Mouse (Mus musculus): ENCODE results near the gene Elf4. TPM values are rescaled to one million over a fixed set of nuclear protein-coding genes. Genes with fewer than 3 reads are reported as not detected.

Gene Elf4
- polyA plus RNA-seq, 1 experiment, result 20.4 TPM

DNA sequence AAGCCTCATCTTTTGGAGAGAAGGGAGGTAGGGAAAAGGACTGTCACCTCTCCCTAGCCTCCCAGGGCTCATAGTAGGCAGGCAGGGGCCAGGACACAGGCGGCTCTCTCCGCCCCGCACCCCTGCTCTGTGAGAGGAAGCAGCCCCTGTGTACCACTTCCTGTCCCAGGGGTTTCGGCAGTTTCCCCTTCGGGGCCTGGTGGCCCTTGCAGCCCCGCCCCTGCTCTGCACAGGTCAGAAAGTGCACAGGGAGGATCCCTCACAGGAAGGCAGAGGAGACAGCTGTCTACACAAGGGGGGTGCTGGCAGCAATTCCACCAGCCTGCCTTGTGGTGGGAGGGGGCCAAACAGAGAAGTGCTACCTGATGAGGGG, 29.4 kb downstream of the Elf4 start:
- no peak for TF ChIP-seq CTCF (IDR thresholded peaks at IDR 0.05; ENCODE audit: control insufficient read depth, insufficient read depth, low read length)
- no peak for TF ChIP-seq POLR2A (IDR thresholded peaks at IDR 0.05; ENCODE audit: borderline replicate concordance, control insufficient read depth, low read depth, low read length)
- Histone ChIP-seq H3K27ac (ENCODE audit: control insufficient read depth, insufficient read depth, low read depth, low read length, poor library complexity) (peak overlapping the region; percentile 88), H3K4me3 (replicated peaks; ENCODE audit: control insufficient read depth, low read depth, low read length) (peak overlapping the region; percentile 82), H3K4me1 (ENCODE audit: control insufficient read depth, insufficient read depth, low read length) (peaks cover 10% of the 10 kb centered on the region)
- 8% methylated on average over 6 of the region's 6 CpGs for WGBS

DNA sequence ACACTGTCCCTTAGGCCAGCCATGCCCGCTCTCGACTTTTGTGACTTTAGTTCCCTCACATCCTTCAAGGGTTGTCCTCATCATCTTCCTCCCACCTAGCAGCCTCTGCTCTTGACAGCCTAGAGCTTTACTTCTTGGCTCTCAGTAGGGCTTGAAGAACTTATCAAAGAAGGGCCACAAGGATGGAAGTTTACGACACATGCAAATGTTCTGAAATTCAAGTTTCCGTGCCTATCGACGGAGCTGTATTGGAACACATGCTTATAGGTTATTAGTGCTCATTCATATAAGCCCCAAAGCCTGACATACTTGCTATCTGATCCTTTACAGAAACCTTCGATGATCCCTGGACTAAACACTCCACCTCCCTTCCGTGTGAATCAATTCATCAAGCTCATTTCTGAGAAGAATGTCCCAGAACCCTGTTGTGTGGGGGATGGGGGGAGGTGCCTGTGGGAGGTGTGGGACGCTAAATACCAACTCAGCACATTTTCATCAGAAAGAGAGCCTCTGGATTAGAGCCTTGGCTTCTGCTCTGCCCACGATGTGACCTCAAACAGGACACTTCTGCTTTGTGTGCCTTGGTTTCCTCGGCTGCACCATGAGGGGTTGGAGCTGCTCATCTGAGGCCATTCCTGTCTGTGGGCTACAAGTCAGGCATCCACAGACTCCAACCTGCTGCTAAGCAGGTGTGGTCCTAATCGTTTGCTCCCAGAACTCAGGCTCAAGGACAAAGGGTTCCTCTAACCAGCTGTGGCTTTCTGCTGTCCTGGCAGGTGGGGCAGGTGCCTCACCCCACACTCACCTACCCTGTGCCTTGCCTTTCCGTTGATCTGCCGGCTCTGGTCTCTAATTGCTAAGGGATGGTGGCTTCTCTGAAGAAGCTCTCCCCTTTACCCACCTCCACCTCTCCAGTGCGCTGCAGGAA, 30.1 kb downstream of the Elf4 start:
- TF ChIP-seq POLR2A (IDR thresholded peaks at IDR 0.05; ENCODE audit: borderline replicate concordance, control insufficient read depth, low read depth, low read length) (no peak), CTCF (IDR thresholded peaks at IDR 0.05; ENCODE audit: control insufficient read depth, insufficient read depth, low read length) (no peak)
- Histone ChIP-seq H3K4me1 (ENCODE audit: control insufficient read depth, insufficient read depth, low read length) (peaks cover 11% of the 10 kb centered on the region), H3K4me3 (replicated peaks; ENCODE audit: control insufficient read depth, low read depth, low read length) (peak overlapping the region; percentile 82), H3K27ac (ENCODE audit: control insufficient read depth, insufficient read depth, low read depth, low read length, poor library complexity) (peak overlapping the region; percentile 88)
- WGBS, result 21% methylated on average over 15 of the region's 15 CpGs

GRCm38 (mm10) chrX:48429538-48429937, 33.4 kb downstream of the Elf4 start:
- Histone ChIP-seq H3K27ac (ENCODE audit: control insufficient read depth, insufficient read depth, low read depth, low read length, poor library complexity) (peak overlapping the region; percentile 66), H3K4me1 (ENCODE audit: control insufficient read depth, insufficient read depth, low read length) (peaks cover 7% of the 10 kb centered on the region), H3K4me3 (replicated peaks; ENCODE audit: control insufficient read depth, low read depth, low read length) (peak overlapping the region; percentile 24)
- 7% methylated on average over 6 of the region's 6 CpGs for WGBS
- TF ChIP-seq POLR2A (IDR thresholded peaks at IDR 0.05; ENCODE audit: borderline replicate concordance, control insufficient read depth, low read depth, low read length), result no peak
- no peak for TF ChIP-seq CTCF (IDR thresholded peaks at IDR 0.05; ENCODE audit: control insufficient read depth, insufficient read depth, low read length)

DNA sequence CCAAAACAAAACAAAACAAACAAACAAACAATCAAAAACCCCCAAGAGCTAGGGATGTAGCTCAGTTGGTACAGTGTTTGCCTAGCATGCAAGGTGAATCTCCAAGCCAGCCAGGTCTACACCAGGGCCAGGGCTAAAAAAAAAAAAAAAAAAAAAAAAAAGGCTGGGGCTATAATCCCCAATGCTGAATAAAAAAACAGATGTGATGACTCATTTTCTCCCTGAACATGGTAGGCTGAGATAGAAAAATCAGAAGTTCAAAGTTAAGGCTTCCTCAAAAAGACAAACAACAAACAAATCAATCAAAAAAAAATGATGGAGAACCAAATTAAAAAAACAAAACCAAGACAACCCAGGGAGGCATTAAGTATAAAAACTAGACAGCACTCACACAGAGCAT, 33.8 kb downstream of the Elf4 start:
- Histone ChIP-seq H3K4me3 (replicated peaks; ENCODE audit: control insufficient read depth, low read depth, low read length) (no peak overlapping the region), H3K4me1 (ENCODE audit: control insufficient read depth, insufficient read depth, low read length) (peaks cover 7% of the 10 kb centered on the region), H3K27ac (ENCODE audit: control insufficient read depth, insufficient read depth, low read depth, low read length, poor library complexity) (peak overlapping the region; percentile 67; the same call in 1 of the 2 replicates)
- TF ChIP-seq POLR2A (IDR thresholded peaks at IDR 0.05; ENCODE audit: borderline replicate concordance, control insufficient read depth, low read depth, low read length), result no peak
- no peak for TF ChIP-seq CTCF (IDR thresholded peaks at IDR 0.05; ENCODE audit: control insufficient read depth, insufficient read depth, low read length)

- Histone ChIP-seq H3K4me1 (ENCODE audit: control insufficient read depth, insufficient read depth, low read length) (peaks cover 7% of the 10 kb centered on the region), H3K27ac (ENCODE audit: control insufficient read depth, insufficient read depth, low read depth, low read length, poor library complexity) (peak overlapping the region; percentile 67), H3K4me3 (replicated peaks; ENCODE audit: control insufficient read depth, low read depth, low read length) (no peak overlapping the region)
- TF ChIP-seq CTCF (IDR thresholded peaks at IDR 0.05; ENCODE audit: control insufficient read depth, insufficient read depth, low read length) (no peak), POLR2A (IDR thresholded peaks at IDR 0.05; ENCODE audit: borderline replicate concordance, control insufficient read depth, low read depth, low read length) (no peak)
- WGBS, result 22% methylated on average over 8 of the region's 8 CpGs
Measured at GRCm38 (mm10) chrX:48428642-48429041, 34.3 kb downstream of the Elf4 start.

DNA sequence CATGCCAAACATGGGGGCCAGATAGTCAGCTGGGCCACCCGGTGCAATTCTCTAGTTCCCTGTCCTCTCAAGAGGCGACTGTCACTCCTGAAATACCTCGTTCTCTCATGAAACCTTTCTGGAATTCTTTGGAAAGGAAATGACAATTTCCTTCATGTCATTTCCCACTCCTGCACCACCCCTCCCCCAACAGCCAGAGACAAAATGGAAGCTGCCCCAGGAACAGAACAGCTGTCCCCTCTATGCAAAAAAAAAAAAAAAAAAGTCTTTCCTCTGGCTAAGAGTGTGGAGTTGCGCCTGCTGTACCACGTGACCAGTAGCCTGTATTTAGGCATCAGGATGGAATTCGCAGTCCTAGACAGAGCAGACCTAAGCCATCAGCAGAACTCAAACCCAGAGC, 34.7 kb downstream of the Elf4 start:
- no peak overlapping the region for H3K4me3 ChIP-seq (replicated peaks; ENCODE audit: control insufficient read depth, low read depth, low read length)
- TF ChIP-seq CTCF (IDR thresholded peaks at IDR 0.05; ENCODE audit: control insufficient read depth, insufficient read depth, low read length) (no peak), POLR2A (IDR thresholded peaks at IDR 0.05; ENCODE audit: borderline replicate concordance, control insufficient read depth, low read depth, low read length) (no peak)
- peaks cover 7% of the 10 kb centered on the region for H3K4me1 ChIP-seq (ENCODE audit: control insufficient read depth, insufficient read depth, low read length)
- WGBS, result 20% methylated on average over 6 of the region's 6 CpGs
- H3K27ac ChIP-seq (ENCODE audit: control insufficient read depth, insufficient read depth, low read depth, low read length, poor library complexity), result peak overlapping the region; percentile 67

DNA sequence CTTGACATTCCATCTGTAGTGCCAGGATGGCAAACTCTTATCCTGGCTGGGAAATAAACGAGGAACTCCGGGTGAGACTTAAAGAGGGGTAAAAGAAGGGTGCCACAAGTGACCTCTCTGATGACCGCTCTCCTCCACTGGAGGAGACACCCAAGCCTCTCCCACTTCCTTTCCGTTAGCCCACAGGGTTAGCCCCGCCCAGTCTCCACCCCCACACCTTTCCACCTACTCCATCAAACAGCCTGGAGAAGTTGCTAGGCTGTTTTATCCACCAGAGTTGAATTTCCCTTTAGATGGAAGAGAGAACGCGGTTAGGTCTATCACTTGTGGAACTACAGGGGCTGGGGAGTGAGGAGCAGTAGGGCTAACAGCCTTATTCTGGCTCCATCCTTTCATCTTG, 37.7 kb downstream of the Elf4 start:
- no peak for TF ChIP-seq POLR2A (IDR thresholded peaks at IDR 0.05; ENCODE audit: borderline replicate concordance, control insufficient read depth, low read depth, low read length)
- TF ChIP-seq CTCF (IDR thresholded peaks at IDR 0.05; ENCODE audit: control insufficient read depth, insufficient read depth, low read length), result no peak

GRCm38 (mm10) chrX:48424583-48424982, 38.3 kb downstream of the Elf4 start:
- 13% methylated on average over 3 of the region's 3 CpGs for WGBS

More for the DNA sequence above, 37.7 kb downstream of the Elf4 start:
- Histone ChIP-seq H3K27ac (ENCODE audit: control insufficient read depth, insufficient read depth, low read depth, low read length, poor library complexity) (peak overlapping the region; percentile 78), H3K4me3 (replicated peaks; ENCODE audit: control insufficient read depth, low read depth, low read length) (peak overlapping the region; percentile 40), H3K4me1 (ENCODE audit: control insufficient read depth, insufficient read depth, low read length) (peaks cover 5% of the 10 kb centered on the region)
- 17% methylated on average over 7 of the region's 7 CpGs for WGBS

More at GRCm38 (mm10) chrX:48424583-48424982, 38.3 kb downstream of the Elf4 start:
- H3K27ac ChIP-seq (ENCODE audit: control insufficient read depth, insufficient read depth, low read depth, low read length, poor library complexity), result peak overlapping the region; percentile 78
- peak overlapping the region; percentile 40 for H3K4me3 ChIP-seq (replicated peaks; ENCODE audit: control insufficient read depth, low read depth, low read length)
- H3K4me1 ChIP-seq (ENCODE audit: control insufficient read depth, insufficient read depth, low read length), result peaks cover 5% of the 10 kb centered on the region
- TF ChIP-seq CTCF (IDR thresholded peaks at IDR 0.05; ENCODE audit: control insufficient read depth, insufficient read depth, low read length) (no peak), POLR2A (IDR thresholded peaks at IDR 0.05; ENCODE audit: borderline replicate concordance, control insufficient read depth, low read depth, low read length) (no peak)
